Mouse (Mus musculus): ENCODE data around the gene Aatk. TPM values are rescaled to one million over a fixed set of nuclear protein-coding genes. Genes with fewer than 3 reads are reported as not detected.

Gene Aatk
- polyA plus RNA-seq, 2 experiments = 0.13 to 0.45 TPM

GRCm38 (mm10) chr11:120053846-120054245 lies 6.9 kb upstream of the Aatk start:
- Histone ChIP-seq H3K9ac (replicated peaks) (no peak overlapping the region), H3K4me3 (ENCODE audit: insufficient read depth in 1 of 2, low read depth in 2 of 2, low read length in 2 of 2) (no peak overlapping the region), H3K36me3 (replicated peaks; ENCODE audit: control insufficient read depth, insufficient read depth, low read depth) (no peaks in the 10 kb centered on the region), H3K4me2 (ENCODE audit: low read depth) (no peak overlapping the region), H3K9me3 (ENCODE audit: control insufficient read depth, low read length) (no peaks in the 10 kb centered on the region), H3K27me3 (ENCODE audit: control insufficient read depth, insufficient read depth, low read length) (no peaks in the 10 kb centered on the region; the same call in none of the 2 replicates), H3K4me1 (replicated peaks; ENCODE audit: control insufficient read depth in 2 of 2, insufficient read depth in 2 of 2, low read length in 1 of 2) (no peaks in the 10 kb centered on the region), H3K27ac (no peak overlapping the region)
- 64% methylated on average over 4 of the region's 4 CpGs for WGBS (ENCODE audit: insufficient replicate concordance)
- ATAC-seq (ENCODE audit: insufficient read depth) (no peak), DNase-seq (ENCODE audit: low read depth in 3 of 3, low spot score in 3 of 3) (no peak)
- TF ChIP-seq CTCF (IDR thresholded peaks at IDR 0.05; ENCODE audit: low read depth) = no peak
- no peak for TF ChIP-seq EP300 (IDR thresholded peaks at IDR 0.05; ENCODE audit: low read depth)

- Histone ChIP-seq H3K9ac (replicated peaks) (no peak overlapping the region), H3K27me3 (ENCODE audit: control insufficient read depth, insufficient read depth, low read length) (peaks cover 15% of the 10 kb centered on the region), H3K9me3 (ENCODE audit: control insufficient read depth, low read length) (no peaks in the 10 kb centered on the region), H3K36me3 (replicated peaks; ENCODE audit: control insufficient read depth, insufficient read depth, low read depth) (no peaks in the 10 kb centered on the region), H3K4me3 (ENCODE audit: insufficient read depth in 1 of 2, low read depth in 2 of 2, low read length in 2 of 2) (no peak overlapping the region), H3K4me2 (ENCODE audit: low read depth) (no peak overlapping the region), H3K27ac (no peak overlapping the region), H3K4me1 (replicated peaks; ENCODE audit: control insufficient read depth in 2 of 2, insufficient read depth in 2 of 2, low read length in 1 of 2) (no peaks in the 10 kb centered on the region)
- ATAC-seq (ENCODE audit: insufficient read depth) (no peak), DNase-seq (ENCODE audit: low read depth in 3 of 3, low spot score in 3 of 3) (no peak)
- TF ChIP-seq EP300 (IDR thresholded peaks at IDR 0.05; ENCODE audit: low read depth) = no peak
- no peak for TF ChIP-seq CTCF (IDR thresholded peaks at IDR 0.05; ENCODE audit: low read depth)
- 60% methylated on average over 9 of the region's 9 CpGs for whole genome bisulfite sequencing (ENCODE audit: insufficient replicate concordance)
Observed at GRCm38 (mm10) chr11:120052274-120052673, 5.3 kb upstream of the Aatk start.

- ATAC-seq (ENCODE audit: insufficient read depth) = no peak
- Histone ChIP-seq H3K4me3 (ENCODE audit: insufficient read depth in 1 of 2, low read depth in 2 of 2, low read length in 2 of 2) (no peak overlapping the region), H3K27me3 (ENCODE audit: control insufficient read depth, insufficient read depth, low read length) (peaks cover 25% of the 10 kb centered on the region), H3K36me3 (replicated peaks; ENCODE audit: control insufficient read depth, insufficient read depth, low read depth) (no peaks in the 10 kb centered on the region), H3K27ac (no peak overlapping the region), H3K9me3 (ENCODE audit: control insufficient read depth, low read length) (no peaks in the 10 kb centered on the region), H3K4me1 (replicated peaks; ENCODE audit: control insufficient read depth in 2 of 2, insufficient read depth in 2 of 2, low read length in 1 of 2) (no peaks in the 10 kb centered on the region), H3K9ac (replicated peaks) (no peak overlapping the region), H3K4me2 (ENCODE audit: low read depth) (no peak overlapping the region)
- DNase-seq (ENCODE audit: low read depth in 3 of 3, low spot score in 3 of 3) = no peak
- no peak for TF ChIP-seq EP300 (IDR thresholded peaks at IDR 0.05; ENCODE audit: low read depth)
- no peak for TF ChIP-seq CTCF (IDR thresholded peaks at IDR 0.05; ENCODE audit: low read depth)
- WGBS (ENCODE audit: insufficient replicate concordance) = 33% methylated on average over 14 of the region's 14 CpGs
Observed at GRCm38 (mm10) chr11:120051124-120051811, 4.3 kb upstream of the Aatk start.

GRCm38 (mm10) chr11:120049067-120049466 lies 2.1 kb upstream of the Aatk start:
- TF ChIP-seq EP300 (IDR thresholded peaks at IDR 0.05; ENCODE audit: low read depth) (no peak), CTCF (IDR thresholded peaks at IDR 0.05; ENCODE audit: low read depth) (no peak)
- WGBS (ENCODE audit: insufficient replicate concordance) = 62% methylated on average over 8 of the region's 8 CpGs

GRCm38 (mm10) chr11:120048252-120048556 lies 1.2 kb upstream of the Aatk start:
- H3K4me3 ChIP-seq (ENCODE audit: insufficient read depth in 1 of 2, low read depth in 2 of 2, low read length in 2 of 2) = no peak overlapping the region
- TF ChIP-seq EP300 (IDR thresholded peaks at IDR 0.05; ENCODE audit: low read depth) (no peak), CTCF (IDR thresholded peaks at IDR 0.05; ENCODE audit: low read depth) (0 out of 2 replicates have a peak, but pooled peaks have one; percentile 7)
- no peak overlapping the region for H3K4me2 ChIP-seq (ENCODE audit: low read depth)

More at GRCm38 (mm10) chr11:120049067-120049466, 2.1 kb upstream of the Aatk start:
- Histone ChIP-seq H3K36me3 (replicated peaks; ENCODE audit: control insufficient read depth, insufficient read depth, low read depth) (no peaks in the 10 kb centered on the region), H3K4me2 (ENCODE audit: low read depth) (no peak overlapping the region), H3K4me1 (replicated peaks; ENCODE audit: control insufficient read depth in 2 of 2, insufficient read depth in 2 of 2, low read length in 1 of 2) (no peaks in the 10 kb centered on the region), H3K27me3 (ENCODE audit: control insufficient read depth, insufficient read depth, low read length) (peaks cover 33% of the 10 kb centered on the region), H3K9ac (replicated peaks) (no peak overlapping the region), H3K27ac (no peak overlapping the region), H3K9me3 (ENCODE audit: control insufficient read depth, low read length) (no peaks in the 10 kb centered on the region), H3K4me3 (ENCODE audit: insufficient read depth in 1 of 2, low read depth in 2 of 2, low read length in 2 of 2) (no peak overlapping the region)
- DNase-seq (ENCODE audit: low read depth in 3 of 3, low spot score in 3 of 3) (no peak), ATAC-seq (ENCODE audit: insufficient read depth) (no peak)

More at GRCm38 (mm10) chr11:120048252-120048556, 1.2 kb upstream of the Aatk start:
- peaks cover 33% of the 10 kb centered on the region for H3K27me3 ChIP-seq (ENCODE audit: control insufficient read depth, insufficient read depth, low read length)
- WGBS (ENCODE audit: insufficient replicate concordance) = 6% methylated on average over 23 of the region's 23 CpGs
- no peaks in the 10 kb centered on the region for H3K9me3 ChIP-seq (ENCODE audit: control insufficient read depth, low read length)
- H3K36me3 ChIP-seq (replicated peaks; ENCODE audit: control insufficient read depth, insufficient read depth, low read depth) = no peaks in the 10 kb centered on the region
- ATAC-seq (ENCODE audit: insufficient read depth) (no peak), DNase-seq (ENCODE audit: low read depth in 3 of 3, low spot score in 3 of 3) (no peak)
- H3K27ac ChIP-seq = no peak overlapping the region
- no peaks in the 10 kb centered on the region for H3K4me1 ChIP-seq (replicated peaks; ENCODE audit: control insufficient read depth in 2 of 2, insufficient read depth in 2 of 2, low read length in 1 of 2)
- no peak overlapping the region for H3K9ac ChIP-seq (replicated peaks)
